Mouse (Mus musculus): Measurements from ENCODE around the gene Slc1a3.

- TF ChIP-seq CTCF (IDR thresholded peaks at IDR 0.05; ENCODE audit: borderline replicate concordance, extremely low read depth, insufficient read depth, insufficient read length), result no peak
- no peak for TF ChIP-seq POLR2A (IDR thresholded peaks at IDR 0.05; ENCODE audit: borderline replicate concordance, extremely low read depth, insufficient read depth, insufficient read length, poor library complexity, severe bottlenecking)
Observed at GRCm38 (mm10) chr15:8711630-8712310, 1.2 kb upstream of the Slc1a3 start.

All from brain, embryonic 14.5 days (tissue).